Mouse (Mus musculus): Measurements from ENCODE around the gene Slc10a2. TPM values are rescaled to one million over a fixed set of nuclear protein-coding genes. Genes with fewer than 3 reads are reported as not detected.

The Slc10a2 gene
- 0.01 TPM in 1 of 2 replicates, not detected in the other for polyA plus RNA-seq (2012; rRNA removed)

DNA sequence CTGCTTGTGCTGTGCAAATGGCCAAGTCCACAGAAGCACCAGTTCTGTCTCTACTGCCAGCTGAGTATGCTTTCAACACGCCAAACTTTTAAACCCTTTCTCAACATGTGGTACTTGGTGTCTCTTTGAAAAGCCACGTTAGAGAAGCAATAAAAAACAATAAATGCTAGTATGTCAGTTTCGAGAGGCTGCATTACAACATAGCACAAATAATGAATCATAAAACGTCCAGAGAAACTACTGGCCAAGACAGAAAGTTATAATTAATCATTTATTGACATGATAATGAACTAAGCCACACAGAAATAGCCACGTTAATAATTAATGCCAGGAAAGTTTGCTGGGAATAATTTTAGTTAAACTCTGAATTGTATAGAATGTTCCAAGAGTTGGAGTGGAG lies at the start of gene Slc10a2:
Gene Slc10a2, minus strand, starts transcription at position 166 of the 400 bp plus-strand sequence.

Measured in liver, embryonic 18 days (tissue).